Mouse (Mus musculus): Measurements from ENCODE around the gene Cbx4. TPM values are rescaled to one million over a fixed set of nuclear protein-coding genes. Genes with fewer than 3 reads are reported as not detected.

Cbx4 gene
- polyA plus RNA-seq, 1 experiment from 2014 or later, result 11.5 TPM

- Histone ChIP-seq H3K4me3 (no peak overlapping the region), H3K27me3 (peaks cover 90% of the 10 kb centered on the region), H3K36me3 (ENCODE audit: poor library complexity, severe bottlenecking) (no peaks in the 10 kb centered on the region), H3K9me3 (replicated peaks) (no peaks in the 10 kb centered on the region), H3K9ac (no peak overlapping the region), H3K4me2 (no peak overlapping the region), H3K27ac (no peak overlapping the region), H3K4me1 (peaks cover 58% of the 10 kb centered on the region)
- no peak for ATAC-seq
- WGBS, result 3% methylated on average over 2 of the region's 2 CpGs
Measured at GRCm38 (mm10) chr11:119050361-119050760, 35.7 kb downstream of the Cbx4 start.

DNA sequence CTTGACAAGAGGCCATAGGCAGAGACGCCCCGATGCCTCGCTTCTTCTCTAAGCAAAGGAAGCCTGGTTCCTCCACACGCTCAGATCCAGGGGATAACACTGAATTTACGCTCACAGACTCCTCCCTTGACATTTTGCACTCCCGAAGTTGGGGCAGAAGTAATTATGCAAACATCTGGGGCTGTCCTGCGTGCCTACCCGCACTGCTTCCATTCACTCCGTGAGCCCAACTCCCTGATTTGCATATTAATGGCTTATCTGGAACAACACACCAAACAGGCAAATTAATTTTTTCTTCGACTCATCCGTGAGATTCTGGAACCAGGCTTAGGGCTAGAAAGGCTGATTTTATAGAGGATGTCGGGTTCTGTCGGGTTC, 37.9 kb downstream of the Cbx4 start:
- Histone ChIP-seq H3K4me3 (peak overlapping the region; percentile 17), H3K9me3 (replicated peaks) (no peaks in the 10 kb centered on the region), H3K36me3 (ENCODE audit: poor library complexity, severe bottlenecking) (no peaks in the 10 kb centered on the region), H3K4me1 (peaks cover 53% of the 10 kb centered on the region), H3K27me3 (peaks cover 97% of the 10 kb centered on the region), H3K4me2 (peak overlapping the region; percentile 28), H3K27ac (no peak overlapping the region), H3K9ac (peak overlapping the region; percentile 26; the same call in 1 of the 2 replicates)
- no peak for ATAC-seq
- 0% methylated on average over 13 of the region's 13 CpGs for WGBS

- no peak for ATAC-seq
- Histone ChIP-seq H3K9ac (peak overlapping the region; percentile 43), H3K4me2 (peak overlapping the region; percentile 65), H3K27ac (no peak overlapping the region), H3K4me3 (peak overlapping the region; percentile 36), H3K9me3 (replicated peaks) (no peaks in the 10 kb centered on the region), H3K27me3 (peaks cover 100% of the 10 kb centered on the region), H3K36me3 (ENCODE audit: poor library complexity, severe bottlenecking) (no peaks in the 10 kb centered on the region), H3K4me1 (peaks cover 52% of the 10 kb centered on the region)
- under 1% methylated on average over 40 of the region's 43 CpGs for WGBS
Measured at GRCm38 (mm10) chr11:119047261-119048132, 38.5 kb downstream of the Cbx4 start.

DNA sequence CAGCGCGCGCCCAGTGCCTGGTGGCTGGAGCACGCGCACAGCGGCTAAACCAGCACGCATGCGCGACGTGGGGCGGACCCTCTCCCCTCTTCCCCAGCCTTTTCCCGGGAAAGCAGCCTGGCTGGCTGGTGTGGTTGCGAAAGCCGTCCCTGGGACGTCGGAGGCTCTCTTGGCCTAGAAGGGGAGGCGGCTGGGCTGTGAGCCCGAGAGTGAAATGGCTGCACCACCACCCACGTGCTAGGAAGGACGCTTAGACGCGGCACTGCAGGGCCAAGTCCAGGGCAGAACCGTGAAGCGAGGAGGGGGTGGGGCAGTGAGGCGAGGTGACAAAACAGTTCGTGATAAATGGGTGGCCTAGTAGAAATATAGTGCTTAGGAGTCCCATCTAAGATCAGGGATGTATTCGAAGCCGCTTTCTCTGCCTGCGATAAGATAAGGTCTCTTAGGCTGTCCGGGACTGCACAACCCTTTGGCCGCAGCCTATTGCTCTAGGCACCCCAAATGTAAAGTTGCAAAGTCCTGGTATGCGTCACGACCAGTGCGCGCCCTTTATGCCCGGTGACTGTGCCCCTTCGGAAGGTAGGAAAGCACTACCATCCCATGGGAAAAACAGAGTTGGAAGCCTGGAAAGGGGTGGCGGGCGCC, 39.3 kb downstream of the Cbx4 start:
- peak overlapping the region; percentile 43 for H3K9ac ChIP-seq
- H3K27me3 ChIP-seq, result peaks cover 100% of the 10 kb centered on the region
- no peaks in the 10 kb centered on the region for H3K36me3 ChIP-seq (ENCODE audit: poor library complexity, severe bottlenecking)
- no peaks in the 10 kb centered on the region for H3K9me3 ChIP-seq (replicated peaks)
- peak overlapping the region; percentile 36 for H3K4me3 ChIP-seq
- peak overlapping the region; percentile 65 for H3K4me2 ChIP-seq
- peak; percentile 31 for ATAC-seq
- H3K4me1 ChIP-seq, result peaks cover 53% of the 10 kb centered on the region
- under 1% methylated on average over 39 of the region's 39 CpGs for WGBS
- no peak overlapping the region for H3K27ac ChIP-seq

- no peaks in the 10 kb centered on the region for H3K36me3 ChIP-seq (ENCODE audit: poor library complexity, severe bottlenecking)
- no peaks in the 10 kb centered on the region for H3K9me3 ChIP-seq (replicated peaks)
- peaks cover 84% of the 10 kb centered on the region for H3K27me3 ChIP-seq
- peaks cover 64% of the 10 kb centered on the region for H3K4me1 ChIP-seq
- peak overlapping the region; percentile 9; the same call in 1 of the 2 replicates for H3K4me3 ChIP-seq
- no peak overlapping the region; the same call in 1 of the 2 replicates for H3K9ac ChIP-seq
- no peak overlapping the region for H3K27ac ChIP-seq
- WGBS, result under 1% methylated on average over 41 of the region's 41 CpGs
- ATAC-seq, result no peak
- H3K4me2 ChIP-seq, result peak overlapping the region; percentile 39
Measured at GRCm38 (mm10) chr11:119044551-119045337, 41.3 kb downstream of the Cbx4 start.

DNA sequence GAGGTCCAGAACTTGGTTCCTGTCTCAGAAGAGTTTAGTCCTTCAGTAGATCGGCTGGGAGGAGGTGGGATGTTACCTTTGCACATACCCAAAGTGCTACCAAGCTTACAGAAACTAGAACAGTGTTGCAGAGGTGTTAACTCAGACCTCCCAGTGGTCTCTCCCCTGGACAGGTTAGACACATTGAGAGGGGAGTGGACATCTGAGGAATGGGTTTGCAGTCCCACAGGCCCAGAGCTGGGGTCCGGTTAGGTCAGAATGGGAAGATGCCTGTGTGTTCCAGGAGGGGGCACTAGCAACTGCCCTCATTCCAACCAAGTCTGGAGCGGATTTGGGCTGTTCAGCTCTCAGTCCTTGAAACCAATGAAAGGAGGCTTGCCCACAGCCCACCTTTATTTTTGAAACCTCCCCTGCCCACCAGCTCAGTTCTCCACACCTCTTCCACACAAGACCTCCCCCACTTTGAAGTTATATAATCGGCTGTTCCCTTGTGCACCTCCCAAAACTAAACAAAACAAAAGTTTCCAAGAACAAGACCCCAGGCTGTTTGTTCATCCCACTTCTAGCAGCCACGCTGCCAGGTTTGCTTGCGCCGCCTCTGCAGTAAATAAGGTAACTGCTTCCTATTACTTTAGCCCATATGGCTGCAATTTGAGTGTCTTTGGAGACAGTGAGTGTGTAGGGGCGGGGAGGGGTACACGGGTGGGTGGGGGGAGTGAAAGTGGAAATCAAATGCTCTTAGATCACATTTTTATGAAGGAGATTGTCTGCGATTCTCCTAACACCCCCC, 42.1 kb downstream of the Cbx4 start:
- no peaks in the 10 kb centered on the region for H3K9me3 ChIP-seq (replicated peaks)
- H3K27me3 ChIP-seq, result peaks cover 84% of the 10 kb centered on the region
- H3K4me2 ChIP-seq, result peak overlapping the region; percentile 39; the same call in 1 of the 2 replicates
- peaks cover 6% of the 10 kb centered on the region for H3K36me3 ChIP-seq (ENCODE audit: poor library complexity, severe bottlenecking)
- no peak for ATAC-seq
- H3K4me3 ChIP-seq, result no peak overlapping the region
- H3K27ac ChIP-seq, result no peak overlapping the region
- H3K4me1 ChIP-seq, result peaks cover 72% of the 10 kb centered on the region
- no peak overlapping the region for H3K9ac ChIP-seq
- 4% methylated on average over 10 of the region's 10 CpGs for WGBS

DNA sequence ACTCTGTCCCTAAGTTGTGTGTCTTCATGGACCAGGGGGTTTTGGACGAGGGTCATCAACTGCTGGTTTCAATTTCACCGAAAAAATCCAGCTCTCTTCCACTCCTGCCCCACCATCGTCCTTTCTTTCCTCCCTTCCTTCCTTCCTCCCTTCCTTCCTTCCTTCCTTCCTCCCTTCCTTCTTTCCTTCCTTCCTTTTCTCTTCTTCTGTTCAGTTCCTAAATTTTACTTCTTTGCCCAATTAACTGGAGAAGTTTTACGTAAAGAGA, 42.8 kb downstream of the Cbx4 start:
- Histone ChIP-seq H3K27ac (no peak overlapping the region), H3K27me3 (peaks cover 84% of the 10 kb centered on the region), H3K9me3 (replicated peaks) (no peaks in the 10 kb centered on the region), H3K9ac (no peak overlapping the region), H3K4me1 (peaks cover 74% of the 10 kb centered on the region), H3K36me3 (ENCODE audit: poor library complexity, severe bottlenecking) (peaks cover 10% of the 10 kb centered on the region), H3K4me3 (no peak overlapping the region), H3K4me2 (no peak overlapping the region)
- ATAC-seq, result no peak
- under 1% methylated on average over 4 of the region's 4 CpGs for WGBS

- peaks cover 84% of the 10 kb centered on the region for H3K27me3 ChIP-seq
- no peak overlapping the region for H3K27ac ChIP-seq
- no peak for ATAC-seq
- no peak overlapping the region for H3K9ac ChIP-seq
- H3K36me3 ChIP-seq (ENCODE audit: poor library complexity, severe bottlenecking), result peaks cover 10% of the 10 kb centered on the region
- under 1% methylated on average over 52 of the region's 52 CpGs for WGBS
- H3K4me3 ChIP-seq, result 0 out of 2 replicates have a peak overlapping the region, but pooled peaks have one; percentile 75
- no peaks in the 10 kb centered on the region for H3K9me3 ChIP-seq (replicated peaks)
- no peak overlapping the region; the same call in 1 of the 2 replicates for H3K4me2 ChIP-seq
- H3K4me1 ChIP-seq, result peaks cover 74% of the 10 kb centered on the region
Measured at GRCm38 (mm10) chr11:119042466-119043272, 43.4 kb downstream of the Cbx4 start.

GRCm38 (mm10) chr11:119041750-119042465, 44.1 kb downstream of the Cbx4 start:
- WGBS, result under 1% methylated on average over 31 of the region's 31 CpGs
- Histone ChIP-seq H3K27ac (peak overlapping the region; percentile 72; the same call in 1 of the 2 replicates), H3K4me1 (peaks cover 74% of the 10 kb centered on the region), H3K36me3 (ENCODE audit: poor library complexity, severe bottlenecking) (peaks cover 10% of the 10 kb centered on the region), H3K4me3 (peak overlapping the region; percentile 75), H3K9me3 (replicated peaks) (no peaks in the 10 kb centered on the region), H3K27me3 (peaks cover 84% of the 10 kb centered on the region), H3K4me2 (peak overlapping the region; percentile 94), H3K9ac (peak overlapping the region; percentile 80)
- ATAC-seq, result peak; percentile 2

- Histone ChIP-seq H3K27ac (peak overlapping the region; percentile 72), H3K27me3 (peaks cover 83% of the 10 kb centered on the region), H3K4me2 (peak overlapping the region; percentile 94), H3K4me1 (peaks cover 73% of the 10 kb centered on the region), H3K4me3 (peak overlapping the region; percentile 75), H3K36me3 (ENCODE audit: poor library complexity, severe bottlenecking) (peaks cover 10% of the 10 kb centered on the region), H3K9ac (peak overlapping the region; percentile 80), H3K9me3 (replicated peaks) (no peaks in the 10 kb centered on the region)
- no peak; the same call in 1 of the 2 replicates for ATAC-seq
- WGBS, result under 1% methylated on average over 31 of the region's 31 CpGs
Measured at GRCm38 (mm10) chr11:119041325-119041716, 44.7 kb downstream of the Cbx4 start.

Data from forebrain, embryonic 13.5 days (tissue).